Mouse (Mus musculus): ENCODE measurements around the gene Gm10718.
"Not testable (repeated sequence)": the region's sequence is repeated elsewhere in the genome, so short reads cannot be mapped to it uniquely, and the experiment has no call there.

Gene Gm10718

GRCm38 (mm10) chr9:3025653-3026052 is 2.3 kb downstream of the Gm10718 start:
- ATAC-seq (ENCODE audit: low TSS enrichment) = not testable (repeated sequence)

- ATAC-seq (ENCODE audit: low TSS enrichment) = not testable (repeated sequence)
These were observed 2.8 kb downstream of the Gm10718 start for GRCm38 (mm10) chr9:3026136-3026535.

GRCm38 (mm10) chr9:3026741-3027140 is 3.4 kb downstream of the Gm10718 start:
- ATAC-seq (ENCODE audit: low TSS enrichment) = not testable (repeated sequence)

GRCm38 (mm10) chr9:3027200-3027599 is 3.9 kb downstream of the Gm10718 start:
- not testable (repeated sequence) for ATAC-seq (ENCODE audit: low TSS enrichment)

- ATAC-seq (ENCODE audit: low TSS enrichment) = not testable (repeated sequence)
These were observed 6.1 kb downstream of the Gm10718 start for GRCm38 (mm10) chr9:3029276-3030000.

- not testable (repeated sequence) for ATAC-seq (ENCODE audit: low TSS enrichment)
These were observed 7.5 kb downstream of the Gm10718 start for GRCm38 (mm10) chr9:3030677-3031318.

- not testable (repeated sequence) for ATAC-seq (ENCODE audit: low TSS enrichment)
These were observed 11.0 kb downstream of the Gm10718 start, which contains the start of gene Gm17535 for GRCm38 (mm10) chr9:3034299-3034698. Gene Gm17535 (plus strand): TSS chr9:3034599.

GRCm38 (mm10) chr9:3036577-3036976 is 13.2 kb downstream of the Gm10718 start, which contains the start of gene Gm10715:
Gene Gm10715 (plus strand): TSS chr9:3036877.
- not testable (repeated sequence) for ATAC-seq (ENCODE audit: low TSS enrichment)

- ATAC-seq (ENCODE audit: low TSS enrichment) = not testable (repeated sequence)
These were observed 14.8 kb downstream of the Gm10718 start for GRCm38 (mm10) chr9:3038161-3038560.
